Mouse (Mus musculus) myocyte (in vitro differentiated cells): ENCODE data around the gene Atp1a1.

ENCODE experiments used
- CEBPB ChIP-seq: IDR thresholded peaks from 2 replicates; pipeline ENCODE4 v1.6.1; 2011; ENCODE audit warnings: mild to moderate bottlenecking, moderate library complexity; ENCODE audit not compliant: poor library complexity, insufficient read depth, severe bottlenecking
- POLR2A ChIP-seq: IDR thresholded peaks from one replicate; pipeline ENCODE4 v1.6.1; 2011; ENCODE audit warnings: low read depth, mild to moderate bottlenecking, control low read depth, moderate library complexity; ENCODE audit not compliant: insufficient read length
- TCF3 ChIP-seq: IDR thresholded peaks from one replicate; pipeline ENCODE4 v1.6.1; 2011; ENCODE audit warnings: low read depth, control low read depth; ENCODE audit not compliant: insufficient read length
- USF1 ChIP-seq: IDR thresholded peaks from one replicate; pipeline ENCODE4 v1.6.1; 2011; ENCODE audit warnings: low read depth, mild to moderate bottlenecking, control low read depth, moderate library complexity

GRCm38 (mm10) chr3:101634141-101634900 is 29.8 kb upstream of the Atp1a1 start:
- no peak for TF ChIP-seq TCF3
- no peak for TF ChIP-seq POLR2A
- TF ChIP-seq CEBPB = no peak
- no peak for TF ChIP-seq USF1
